Mouse (Mus musculus) liver, postnatal 0 days (tissue): ENCODE data around the gene Cebpe.

Source experiments
- CTCF ChIP-seq: sonication (generic); IDR thresholded peaks from 2 replicates; pipeline ENCODE4 v1.5.1; 2016; ENCODE audit warnings: antibody characterized with exemption, low read depth
- EP300 ChIP-seq: IDR thresholded peaks from 2 replicates; pipeline ENCODE4 v1.6.1; 2016; ENCODE audit warnings: antibody characterized with exemption, low read depth, mild to moderate bottlenecking

DNA sequence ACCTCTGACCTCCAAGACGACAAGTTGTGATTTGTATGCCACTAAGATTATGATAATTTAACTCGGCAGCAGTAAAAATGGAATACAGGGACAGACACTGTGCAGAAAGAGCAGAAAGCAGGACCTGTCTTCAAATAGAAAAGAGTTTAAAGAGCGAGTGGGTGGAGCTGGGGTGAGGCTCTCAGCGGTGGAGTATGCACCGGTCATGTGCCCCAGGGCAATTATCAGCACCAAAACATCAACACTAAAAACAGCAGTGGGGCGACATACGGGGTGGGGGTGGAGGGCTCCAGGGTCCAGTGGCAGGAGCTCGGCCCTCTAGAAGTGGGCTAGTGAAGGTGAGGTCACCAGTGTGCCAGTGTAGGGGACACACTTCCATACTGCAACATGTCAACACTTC is 32.5 kb upstream of the Cebpe start:
- TF ChIP-seq EP300 (no peak), CTCF (no peak)
